Mouse (Mus musculus): Measurements from ENCODE around the gene Cwf19l1.
"Not testable (repeated sequence)": the region's sequence is repeated elsewhere in the genome, so short reads cannot be mapped to it uniquely, and the experiment has no call there.

Gene Cwf19l1

DNA sequence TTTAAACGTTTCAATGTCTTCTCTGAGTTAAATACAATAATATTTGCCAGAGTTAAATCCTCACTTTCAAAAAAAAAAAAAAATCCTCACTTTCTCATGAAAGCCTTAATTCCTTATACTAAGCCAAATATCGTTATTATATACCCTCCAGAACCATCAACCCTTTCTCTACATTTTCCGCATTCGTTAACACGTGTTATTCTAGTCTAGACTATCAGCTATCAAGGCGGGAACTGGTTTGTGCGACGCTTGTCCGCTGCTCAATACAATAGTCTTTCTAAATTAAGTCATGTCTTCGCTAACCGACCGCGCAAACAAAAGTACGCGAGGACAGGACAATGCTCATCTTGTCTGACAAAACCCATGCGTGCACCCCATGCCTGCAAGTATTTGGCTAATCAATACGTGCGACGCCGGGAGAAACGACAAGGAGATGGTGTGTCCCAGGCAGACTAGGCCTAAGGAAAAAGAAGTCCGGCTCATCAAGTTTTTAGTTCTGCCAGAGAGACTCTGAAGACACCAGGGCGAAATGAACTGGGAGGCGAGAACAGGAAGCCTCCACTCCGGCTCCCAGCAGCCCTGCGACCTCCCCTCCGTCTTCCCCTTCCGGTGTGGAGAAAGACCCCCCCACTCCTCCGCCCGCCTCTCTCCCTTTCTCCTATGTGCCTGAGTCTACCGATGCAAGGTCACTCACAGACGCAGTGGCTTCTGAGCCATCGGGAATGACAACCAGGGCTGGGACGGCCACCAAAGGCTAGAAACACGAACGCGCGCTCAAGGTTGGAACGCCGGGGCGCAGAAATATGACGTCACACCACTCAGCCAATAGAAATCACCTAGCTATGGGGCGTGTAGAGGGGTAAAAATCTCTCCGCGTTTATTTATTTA, at the start of gene Cwf19l1:
Cwf19l1 (minus strand) TSS at position 805 of the 888 bp plus-strand sequence.
- DNase-seq = peak; percentile 85

DNA sequence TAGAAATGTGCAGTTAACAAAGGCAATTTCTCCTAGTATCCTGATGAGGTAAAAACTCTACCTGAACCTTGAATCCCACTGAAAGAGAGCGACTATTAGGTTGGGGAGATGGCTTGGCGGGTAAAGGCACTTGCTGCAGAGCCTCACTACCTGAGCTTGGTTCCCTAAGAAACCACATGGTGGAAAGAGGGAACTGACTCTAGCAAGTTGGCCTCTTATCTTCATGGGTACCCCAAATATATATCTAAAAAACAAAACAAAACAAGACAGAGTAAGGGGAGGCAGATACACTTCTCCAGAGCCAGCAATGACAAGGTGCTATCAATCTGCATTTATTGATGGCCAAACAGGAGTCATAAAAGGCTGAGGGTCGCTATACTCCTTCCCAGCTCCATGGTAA, 48.3 kb upstream of the Cwf19l1 start:
- no peak for DNase-seq

DNA sequence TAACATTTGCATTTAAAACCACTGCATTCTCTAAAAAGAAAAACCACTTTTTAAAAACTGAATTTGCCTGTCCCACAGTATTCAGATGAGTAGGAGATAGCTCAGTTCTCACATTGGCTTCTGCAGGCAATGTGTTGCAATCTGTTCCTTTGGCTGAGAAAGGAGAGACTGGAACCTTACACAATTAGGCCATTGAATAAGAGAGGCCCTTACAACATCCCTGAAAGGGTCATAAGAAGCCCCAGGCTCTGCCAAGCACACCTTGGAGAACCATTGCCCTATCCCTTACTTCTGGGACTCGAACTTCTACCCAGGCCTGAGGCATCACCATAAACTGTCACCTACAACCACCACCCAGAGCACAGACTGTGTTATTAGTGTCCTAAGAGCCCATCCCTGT, 44.8 kb upstream of the Cwf19l1 start:
- DNase-seq = no peak

DNA sequence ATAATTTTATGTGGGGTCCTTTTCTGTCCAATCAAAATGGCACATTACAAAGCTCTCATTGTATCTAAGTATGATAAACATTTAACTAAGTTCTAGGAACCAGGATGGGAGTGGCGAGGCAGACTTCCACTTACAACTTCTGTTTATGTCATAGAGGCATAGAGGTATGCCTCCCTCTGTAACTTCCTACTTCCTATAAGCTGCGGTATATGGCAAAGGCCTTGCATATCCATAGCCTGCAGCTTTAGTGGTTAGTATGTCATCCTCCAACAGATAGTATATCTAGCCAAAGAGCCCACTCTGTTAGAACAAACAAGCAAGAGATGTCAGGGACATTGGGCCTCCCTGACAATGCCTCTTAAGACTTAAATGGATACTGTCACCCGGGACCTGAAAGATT, 41.1 kb upstream of the Cwf19l1 start:
- no peak for DNase-seq

DNA sequence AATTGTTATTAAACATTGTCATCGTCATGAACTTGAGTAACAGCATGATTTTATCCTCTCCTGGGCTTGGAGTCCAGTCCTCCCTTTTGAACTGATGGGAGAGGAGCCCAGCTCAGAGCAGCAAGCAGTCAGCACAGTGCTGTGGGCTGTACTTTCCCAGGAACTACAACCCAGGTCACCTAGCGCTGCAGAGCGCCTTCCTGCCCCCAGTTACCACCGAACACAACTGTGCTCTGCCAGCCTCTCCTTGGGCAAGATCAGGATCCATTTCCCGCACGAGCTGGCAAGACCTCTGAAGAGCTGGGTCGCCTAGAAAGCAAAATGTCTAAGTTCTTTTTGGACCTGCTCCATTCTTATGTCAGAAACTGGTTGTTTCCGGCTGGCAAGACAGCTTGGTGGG, 39.2 kb upstream of the Cwf19l1 start:
- no peak for DNase-seq

DNA sequence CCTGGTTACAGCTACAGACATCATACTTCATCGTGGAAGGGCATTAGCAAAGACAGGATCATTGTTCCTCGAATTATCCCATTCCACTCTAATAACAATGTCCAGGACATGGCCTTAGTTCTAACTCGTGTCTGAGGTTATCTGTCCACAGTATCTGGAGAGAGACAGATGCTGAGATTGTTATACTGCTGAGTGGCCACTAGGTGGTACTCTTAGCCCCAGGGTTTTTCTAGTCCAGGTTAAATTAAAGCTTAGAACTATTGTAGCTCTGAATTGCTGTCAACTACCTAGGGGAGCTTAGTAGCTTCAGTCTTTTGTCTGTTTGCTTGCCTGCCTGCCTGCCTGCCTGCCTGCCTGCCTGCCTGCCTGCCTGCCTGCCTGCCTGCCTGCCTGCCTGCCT, 25.8 kb upstream of the Cwf19l1 start:
- DNase-seq = no peak

DNA sequence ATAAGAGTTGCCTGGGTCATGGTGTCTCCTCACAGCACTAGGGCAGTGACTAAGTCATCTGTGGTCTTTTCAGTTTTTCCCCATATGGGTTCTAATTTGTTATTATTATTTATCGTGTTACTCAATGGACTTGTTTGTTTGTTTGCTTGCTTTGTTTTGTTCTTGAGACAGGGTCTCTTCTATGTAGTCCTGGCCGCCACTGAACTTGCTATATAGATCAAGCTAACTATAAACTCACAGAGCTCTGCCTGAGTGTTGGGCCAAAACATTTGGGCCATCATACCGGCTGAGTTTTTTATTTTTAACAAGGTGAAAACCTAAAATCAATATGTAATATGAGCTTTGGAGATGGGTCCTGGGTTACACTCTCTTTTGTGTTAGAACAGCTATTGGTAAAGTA, 23.7 kb upstream of the Cwf19l1 start:
- no peak for DNase-seq

DNA sequence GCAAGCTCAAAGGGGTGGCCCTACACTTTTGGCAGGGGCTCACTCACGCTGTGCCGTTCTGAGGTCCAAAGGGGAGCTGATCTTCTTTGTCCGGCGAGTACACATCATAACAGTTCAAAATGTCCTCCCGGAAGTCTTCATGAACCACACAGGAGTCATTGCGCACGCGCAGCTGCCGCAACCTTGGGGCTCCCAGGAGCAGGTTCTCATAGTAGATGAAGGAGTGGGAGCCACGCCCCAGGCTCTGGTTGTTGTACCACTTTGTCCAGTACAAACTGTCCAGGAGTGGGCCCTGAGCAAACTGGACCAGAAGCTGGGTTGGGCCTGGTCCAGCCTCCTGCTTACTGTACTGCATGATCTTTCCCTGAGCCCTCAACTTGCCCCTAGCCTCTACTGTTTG, 21.3 kb upstream of the Cwf19l1 start:
- DNase-seq = no peak

DNA sequence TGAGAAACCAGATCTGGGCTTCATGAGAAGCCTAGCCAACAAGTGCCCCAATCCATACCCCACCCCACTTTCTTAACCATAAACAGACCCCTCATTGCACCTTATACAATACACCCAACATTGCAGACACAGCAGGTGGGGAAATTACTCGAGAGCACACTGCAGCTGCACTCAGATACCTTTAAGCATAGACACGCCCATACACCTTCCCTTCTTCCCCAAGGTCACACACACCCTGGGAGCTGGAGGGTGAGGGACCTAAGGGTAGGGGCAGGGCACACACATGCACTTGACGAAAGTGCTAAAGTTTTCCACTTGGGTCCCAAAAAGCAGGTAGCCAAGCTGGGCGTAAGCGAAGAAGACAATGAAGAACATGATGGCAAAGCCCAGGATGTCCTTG, 18.1 kb upstream of the Cwf19l1 start:
- DNase-seq = no peak

DNA sequence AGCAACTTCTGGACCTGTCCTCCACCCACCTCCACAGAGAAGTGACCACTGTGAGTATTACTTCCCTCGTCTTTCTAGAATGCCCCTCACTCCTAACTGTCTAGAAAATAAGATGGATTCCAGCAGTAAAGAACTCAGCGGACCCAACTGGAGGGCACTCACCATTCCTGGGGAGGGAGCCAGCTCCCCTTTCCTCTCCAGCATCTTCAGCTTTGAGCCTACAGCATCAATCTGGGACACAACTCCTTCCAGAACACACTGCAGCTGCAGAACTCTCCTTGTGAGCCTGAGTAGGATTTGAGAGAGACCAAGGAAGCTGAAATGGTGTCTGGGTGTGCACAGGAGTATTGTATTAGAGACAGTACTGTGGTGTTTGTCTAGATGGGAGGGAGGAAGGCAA, 13.3 kb upstream of the Cwf19l1 start:
- DNase-seq = no peak

DNA sequence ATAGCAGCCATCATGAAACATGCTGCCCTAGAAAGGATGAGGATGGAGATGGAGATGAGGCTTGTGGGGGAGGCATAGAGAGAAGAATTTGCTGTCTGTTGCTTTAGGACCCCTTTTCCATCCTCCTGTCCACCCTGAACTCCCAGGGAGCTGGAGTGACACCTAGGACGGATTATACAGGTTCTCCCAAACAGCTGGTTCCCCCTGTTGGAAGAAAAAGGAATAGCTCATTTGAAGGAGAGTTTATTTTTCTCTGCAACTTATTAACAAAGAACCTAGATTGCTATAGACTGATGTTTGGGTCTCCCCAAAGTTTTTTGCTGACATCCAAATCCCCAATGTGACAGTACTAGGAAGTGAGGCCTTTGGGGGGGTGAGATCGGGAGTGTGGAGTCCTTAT, 12.7 kb upstream of the Cwf19l1 start:
- DNase-seq = no peak

DNA sequence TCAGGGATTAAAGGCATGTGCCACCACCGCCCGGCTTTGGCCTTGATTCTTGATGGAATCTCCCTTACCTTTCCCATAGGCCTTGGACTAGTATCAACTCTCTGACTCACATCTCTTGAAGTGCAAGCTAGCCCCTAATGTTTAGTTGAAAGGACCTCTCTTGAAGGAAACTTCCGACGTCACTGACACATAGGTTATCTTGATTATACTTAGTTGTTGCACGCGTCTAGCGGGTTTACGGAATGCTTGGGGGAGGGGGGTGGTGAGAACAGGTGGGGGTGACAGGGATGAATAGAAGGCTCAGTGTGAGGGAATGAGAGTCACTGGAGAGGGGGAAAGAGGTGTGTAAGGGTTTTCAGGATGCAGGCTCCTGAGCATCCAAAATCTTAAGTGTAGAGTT, 11.3 kb upstream of the Cwf19l1 start:
- no peak for DNase-seq

DNA sequence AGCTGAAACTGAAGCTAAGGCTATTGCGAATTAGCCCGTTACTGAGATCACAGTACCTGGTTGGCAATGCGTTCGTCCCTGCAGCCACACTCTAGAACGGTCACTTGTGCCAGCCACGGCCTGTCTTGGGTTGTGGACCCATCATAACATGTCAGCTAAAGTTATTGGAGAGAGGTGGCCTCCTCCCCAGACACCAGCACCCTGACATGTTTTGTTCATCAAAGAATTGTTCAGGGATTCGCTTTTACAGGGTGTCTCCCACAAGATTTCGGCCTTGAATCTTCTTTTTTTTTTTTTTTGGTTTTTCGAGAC, 10.8 kb upstream of the Cwf19l1 start:
- DNase-seq = no peak

DNA sequence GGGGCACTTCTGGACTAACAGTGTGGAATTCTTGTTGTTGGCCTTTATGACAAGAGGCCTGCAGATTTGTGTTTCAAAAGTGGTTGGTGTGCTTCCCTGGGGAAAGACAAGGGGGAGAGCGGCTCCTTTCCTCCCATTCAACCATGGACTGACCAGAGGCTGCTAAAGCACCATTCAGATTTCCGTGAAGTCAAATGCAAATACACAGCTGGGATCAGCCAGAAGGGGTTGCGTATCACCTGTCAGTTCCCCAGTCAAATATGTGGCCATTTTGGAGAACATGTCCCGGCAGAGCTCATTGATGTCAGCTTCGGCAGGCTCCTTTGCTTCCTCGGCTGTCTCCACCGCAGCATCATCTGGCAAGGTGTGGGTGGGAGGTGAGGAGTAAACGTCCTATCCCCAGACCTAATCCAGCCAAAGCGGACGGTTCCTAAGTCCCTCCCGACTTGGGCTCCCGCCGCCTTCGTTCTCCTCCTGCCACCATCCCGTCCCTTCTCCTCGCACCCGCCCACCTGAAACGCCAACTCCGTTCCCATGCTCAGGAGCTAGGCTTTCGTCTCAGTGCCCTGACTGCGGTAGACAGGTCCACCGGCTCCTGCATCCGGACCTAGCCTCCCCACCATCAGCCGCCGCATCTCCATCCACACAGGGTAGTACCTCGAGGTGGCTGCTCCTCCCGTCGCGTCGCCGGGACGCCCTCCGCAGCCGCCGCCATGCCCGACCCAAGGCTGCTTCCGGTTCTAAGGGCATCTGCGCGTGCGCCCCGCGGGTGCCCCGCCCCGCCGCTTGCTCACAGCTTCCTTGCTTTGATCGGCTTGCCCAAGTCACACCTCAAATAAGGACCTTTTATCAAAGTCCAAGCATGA, 10.3 kb upstream of the Cwf19l1 start, which contains the start of gene Bloc1s2:
Bloc1s2 (minus strand) TSS at position 745 of the 866 bp plus-strand sequence.
- peak; percentile 89 for DNase-seq

DNA sequence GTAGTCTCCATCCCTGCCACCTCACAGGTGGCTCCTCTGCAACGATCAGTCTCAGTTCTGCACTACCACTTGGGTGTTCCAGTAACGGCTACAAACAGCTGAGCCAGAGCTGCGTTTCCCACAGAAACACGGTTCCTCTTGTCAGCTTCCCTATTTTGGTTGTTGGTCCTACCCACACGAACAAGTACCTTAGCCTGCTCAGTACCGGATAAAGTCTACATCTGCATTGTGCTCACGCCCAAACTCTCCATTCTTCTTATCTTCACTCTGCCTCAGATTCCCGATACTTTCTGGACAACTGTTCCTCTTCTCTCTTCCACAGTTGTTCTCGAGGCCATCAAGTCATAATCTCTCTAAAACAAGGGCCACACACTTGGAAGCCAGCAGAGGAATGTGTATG, 8.7 kb upstream of the Cwf19l1 start:
- no peak for DNase-seq

DNA sequence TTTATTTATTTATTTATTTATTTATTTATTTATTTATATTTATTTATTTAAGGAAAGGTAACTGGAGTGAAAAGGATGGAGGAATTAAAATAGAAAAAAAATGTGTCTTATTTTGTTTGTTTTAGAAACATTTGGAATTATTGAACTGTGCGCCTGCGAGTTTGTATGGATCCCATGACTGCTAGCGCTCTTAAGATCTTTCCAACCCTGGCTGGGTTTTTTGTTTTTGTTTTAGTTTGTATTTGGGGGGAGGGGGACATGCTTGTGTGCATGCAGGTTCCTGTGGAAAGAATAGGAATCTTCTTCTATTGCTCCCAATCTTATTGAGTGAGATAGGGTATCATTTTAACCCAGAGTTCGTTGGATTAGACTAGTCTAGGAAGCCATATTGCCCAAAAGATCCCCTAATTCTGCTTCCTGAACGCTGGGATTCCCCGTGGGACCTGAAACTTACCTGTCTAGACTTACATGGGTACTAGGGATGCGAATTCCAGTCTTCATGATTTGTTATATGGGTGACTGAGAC, 347 bp upstream of the Cwf19l1 start:
- DNase-seq = no peak

DNA sequence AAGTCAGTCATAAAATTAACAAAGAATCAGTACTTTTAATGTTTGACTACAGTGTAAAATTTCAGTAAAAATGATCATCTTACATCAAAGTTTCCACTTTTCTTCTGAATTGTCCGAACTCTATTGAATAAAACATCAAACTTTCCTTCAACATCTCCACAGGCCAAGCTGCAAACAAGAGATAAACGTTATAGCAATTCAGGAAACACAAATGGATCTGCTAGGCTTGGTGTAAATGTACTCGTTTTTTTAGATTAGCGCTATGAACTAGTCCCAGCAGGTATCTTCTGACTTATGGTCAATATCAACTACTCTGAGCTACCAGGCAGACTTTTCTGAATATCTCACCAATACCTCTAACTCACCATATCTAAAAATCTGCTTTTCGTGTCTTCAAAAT, 2.8 kb downstream of the Cwf19l1 start:
- DNase-seq = no peak

DNA sequence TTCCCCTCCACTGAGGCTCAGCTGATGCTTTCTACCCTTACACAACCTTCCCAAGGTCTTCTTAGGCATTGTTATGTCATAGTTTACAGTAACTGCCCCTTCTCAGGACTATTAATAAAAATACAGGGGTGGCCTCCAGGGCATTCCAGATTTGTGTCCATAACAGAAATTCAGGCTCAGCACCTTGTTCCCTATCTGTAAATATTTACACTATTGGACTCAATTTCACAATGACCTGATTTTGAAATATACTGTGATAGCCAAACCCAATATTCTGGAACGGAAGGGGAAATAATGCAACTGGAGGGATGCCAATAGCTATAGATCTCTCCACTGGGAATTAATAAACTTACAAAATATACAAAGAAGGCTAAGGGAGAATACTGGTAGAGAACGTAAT, 7.1 kb downstream of the Cwf19l1 start:
- DNase-seq = no peak

DNA sequence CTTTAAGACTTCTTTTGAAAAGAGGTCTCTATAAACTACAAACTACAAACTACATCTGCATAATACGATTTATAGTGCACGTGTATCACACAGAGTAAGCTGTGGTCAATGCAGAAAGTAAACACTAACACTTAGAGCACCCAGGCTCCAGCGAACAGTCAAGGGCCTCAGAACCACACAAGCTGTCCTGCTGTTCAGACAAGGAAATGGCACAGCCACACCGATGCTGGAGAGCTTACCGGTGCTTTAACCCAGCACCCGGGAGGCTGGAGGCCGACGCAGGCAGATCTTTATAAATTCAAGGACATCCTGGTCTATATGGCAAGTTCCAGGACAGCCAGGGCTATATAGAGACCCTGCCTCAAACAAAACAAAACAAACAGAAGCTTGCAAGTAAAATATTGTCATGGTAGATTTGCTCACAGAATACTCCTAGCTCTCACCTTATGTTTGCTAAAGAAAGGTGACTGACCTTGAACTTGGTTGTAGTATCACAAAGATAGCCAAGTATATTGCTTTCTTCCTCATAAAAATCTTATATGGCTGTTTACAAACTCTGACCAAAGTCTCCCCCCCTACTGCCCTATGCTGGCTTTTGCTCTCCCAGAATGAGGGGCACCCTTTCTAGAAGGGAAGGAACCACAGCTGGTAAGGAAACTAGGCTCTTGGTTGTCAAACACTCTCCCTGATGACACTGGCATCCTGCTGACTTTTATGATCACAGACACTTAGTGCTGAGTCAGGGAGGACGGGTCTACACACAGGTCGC, 7.8 kb downstream of the Cwf19l1 start:
- DNase-seq = no peak

DNA sequence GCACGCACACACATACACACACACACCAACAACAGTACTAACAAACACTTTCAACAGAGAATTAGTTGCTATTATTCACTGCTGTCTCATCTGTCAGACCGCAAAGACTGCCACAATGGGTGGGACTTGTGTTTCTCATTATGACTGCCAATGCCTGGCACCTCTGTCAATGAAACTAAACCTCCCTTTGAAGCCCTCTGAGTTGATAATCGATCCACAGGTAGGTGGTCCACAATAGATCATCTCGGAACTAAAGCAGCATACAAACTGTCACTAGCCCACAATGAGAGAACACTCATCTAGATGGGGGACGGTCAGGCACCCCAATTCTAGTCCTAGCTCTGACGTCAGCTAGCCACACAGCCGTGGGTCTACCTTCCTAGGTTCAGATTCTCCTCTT, 14.5 kb downstream of the Cwf19l1 start:
- no peak for DNase-seq

DNA sequence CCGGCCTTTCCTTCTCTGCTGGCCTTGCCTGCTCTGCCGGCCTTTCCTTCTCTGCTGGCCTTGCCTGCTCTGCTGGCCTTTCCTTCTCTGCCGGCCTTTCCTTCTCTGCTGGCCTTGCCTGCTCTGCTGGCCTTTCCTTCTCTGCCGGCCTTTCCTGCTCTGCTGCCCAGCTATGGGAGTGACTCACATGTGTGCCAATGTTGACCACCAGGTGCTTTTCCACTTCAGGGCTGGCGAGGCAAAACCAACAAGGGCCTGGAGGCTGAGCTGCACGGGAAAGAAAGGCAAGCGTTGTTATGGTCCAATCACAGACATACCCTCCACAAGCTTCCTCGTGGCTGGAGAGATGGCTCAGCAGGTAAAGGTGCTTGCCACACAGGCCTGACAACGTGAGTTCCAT, 15.0 kb downstream of the Cwf19l1 start:
- not testable (repeated sequence) for DNase-seq

DNA sequence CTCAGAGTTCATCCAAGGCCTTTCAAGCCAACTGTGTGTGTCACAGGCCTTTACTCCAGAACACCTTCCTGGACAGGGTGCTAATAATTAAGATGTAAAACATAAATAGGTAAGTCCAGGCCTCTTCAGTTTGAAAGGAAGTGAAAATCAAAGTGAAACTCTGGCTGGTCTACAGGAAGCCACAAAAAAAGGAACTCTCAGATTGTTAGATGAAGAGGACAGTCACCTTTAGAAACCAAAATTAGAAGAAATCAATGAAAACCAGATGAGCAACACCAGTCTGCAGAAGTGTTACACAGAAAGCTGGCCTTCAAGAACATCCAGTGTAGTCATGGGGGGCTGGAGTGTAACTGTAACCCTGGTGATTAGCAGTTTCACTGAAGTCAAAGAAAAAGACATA, 17.9 kb downstream of the Cwf19l1 start:
- DNase-seq = no peak

DNA sequence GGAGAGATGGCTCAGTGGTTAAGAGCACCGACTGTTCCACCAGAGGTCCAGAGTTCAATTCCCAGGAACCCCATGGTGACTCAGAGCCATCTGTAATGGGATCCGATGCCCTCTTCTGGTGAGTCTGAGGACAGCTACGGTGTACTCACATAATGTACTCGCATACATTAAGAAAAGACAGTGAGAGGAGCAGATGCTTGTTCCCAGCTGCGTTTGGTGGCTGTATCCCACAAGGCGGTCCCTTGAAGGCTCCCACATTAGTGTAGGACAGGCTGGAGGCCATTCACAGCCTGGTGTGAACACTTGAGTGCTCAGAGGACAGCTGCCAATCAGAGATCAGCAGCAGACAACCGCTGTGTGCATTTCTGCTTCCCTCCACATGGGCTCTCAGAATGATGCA, 24.0 kb downstream of the Cwf19l1 start:
- no peak for DNase-seq
